Mouse (Mus musculus) liver, embryonic 14.5 days (tissue): Measurements from ENCODE around the gene Prkaca. TPM values are rescaled to one million over a fixed set of nuclear protein-coding genes. Genes with fewer than 3 reads are reported as not detected.

Experiments used
- ATAC-seq: fragments of 200-750 bp; cut with Nextera tagmentation; 2 replicates; pipeline ENCODE4 v1.8.0; 2017; ENCODE audit warnings: moderate number of reproducible peaks, mild to moderate bottlenecking, moderate library complexity; ENCODE audit not compliant: insufficient read depth
- DNase-seq, 3 experiments: peaks; one replicate each; pipeline ENCODE4 v3.0.0-alpha.2; 2012 to 2013; ENCODE audit warnings: low read depth in 3 of 3, low spot score in 3 of 3
- H3K27ac ChIP-seq: fragments of 300-500 bp; sonication (generic); 2 replicates; pipeline ENCODE4 v1.5.1; 2014; ENCODE audit warnings: moderate library complexity, mild to moderate bottlenecking, control low read depth, inconsistent platforms
- H3K27me3 ChIP-seq: fragments of 300-500 bp; sonication (generic); 2 replicates; pipeline ENCODE4 v1.6.1; 2014; ENCODE audit warnings: mild to moderate bottlenecking, low read length, moderate library complexity; ENCODE audit not compliant: control insufficient read depth, insufficient read depth
- H3K36me3 ChIP-seq: fragments of 300-500 bp; sonication (generic); replicated peaks from 2 replicates; pipeline ENCODE4 v1.6.1; 2014; ENCODE audit warnings: low read depth; ENCODE audit not compliant: control insufficient read depth, insufficient read depth
- H3K4me1 ChIP-seq, 2 experiments: fragments of 200-500 bp in 1 of 2; fragments of 300-500 bp in 1 of 2; sonication (generic) in 1 of 2; replicated peaks; 2 replicates each; pipeline ENCODE4 v1.6.1; 2012 to 2014; ENCODE audit warnings: antibody characterized with exemption in 1 of 2, inconsistent platforms in 1 of 2, low read length in 1 of 2; ENCODE audit not compliant: control insufficient read depth in 2 of 2, insufficient read depth in 2 of 2
- H3K4me2 ChIP-seq: fragments of 300-500 bp; sonication (generic); 2 replicates; pipeline ENCODE4 v1.6.1; 2014; ENCODE audit warnings: low read depth, mild to moderate bottlenecking, control low read depth, moderate library complexity
- H3K4me3 ChIP-seq, 2 experiments: fragments of 200-500 bp in 1 of 2; fragments of 300-500 bp in 1 of 2; sonication (generic) in 1 of 2; 2 replicates each; pipeline ENCODE4 v1.5.1; 2012 to 2014; ENCODE audit warnings: low read depth in 2 of 2, low read length in 2 of 2, mild to moderate bottlenecking in 2 of 2, control low read depth in 1 of 2, inconsistent platforms in 1 of 2, moderate library complexity in 1 of 2; ENCODE audit not compliant: insufficient read depth in 1 of 2
- H3K9ac ChIP-seq: fragments of 300-500 bp; sonication (generic); replicated peaks from 2 replicates; pipeline ENCODE4 v1.6.1; 2014; ENCODE audit warnings: mild to moderate bottlenecking, control low read depth, moderate library complexity
- H3K9me3 ChIP-seq: fragments of 300-500 bp; sonication (generic); 2 replicates; pipeline ENCODE4 v1.6.1; 2016; ENCODE audit warnings: low read length, mixed read lengths; ENCODE audit not compliant: control insufficient read depth
- CTCF ChIP-seq: IDR thresholded peaks from 2 replicates; pipeline ENCODE4 v1.5.1; 2016; ENCODE audit warnings: antibody characterized with exemption, low read depth, control low read depth
- EP300 ChIP-seq: IDR thresholded peaks from 2 replicates; pipeline ENCODE4 v1.6.1; 2016; ENCODE audit warnings: antibody characterized with exemption, low read depth
- whole genome bisulfite sequencing: fragments of 180-500 bp; shearing (Covaris S2); extraction: QIAGEN DNeasy Blood & Tissue Kit; methylation state at CpG from one replicate; pipeline ENCODE4 v1.1.7; 2014; ENCODE audit not compliant: insufficient replicate concordance; 5-methylcytosine and 5-hydroxymethylcytosine counted together
- polyA plus RNA-seq, 2 experiments: library from polyadenylated mRNA; depleted of rRNA in 1 of 2; stranded (reverse) in 1 of 2; unstranded in 1 of 2; fragments of >200 nt; fragmentation: Nextera tagmentation in 1 of 2; extraction: Ambion mirVana in 1 of 2; gene quantifications; 2 replicates each; pipeline versions ENCODE4 v1.2.1 to v1.2.3; 2012 to 2014

Prkaca gene
- polyA plus RNA-seq, 2 experiments, result 24.8 to 30.6 TPM

DNA sequence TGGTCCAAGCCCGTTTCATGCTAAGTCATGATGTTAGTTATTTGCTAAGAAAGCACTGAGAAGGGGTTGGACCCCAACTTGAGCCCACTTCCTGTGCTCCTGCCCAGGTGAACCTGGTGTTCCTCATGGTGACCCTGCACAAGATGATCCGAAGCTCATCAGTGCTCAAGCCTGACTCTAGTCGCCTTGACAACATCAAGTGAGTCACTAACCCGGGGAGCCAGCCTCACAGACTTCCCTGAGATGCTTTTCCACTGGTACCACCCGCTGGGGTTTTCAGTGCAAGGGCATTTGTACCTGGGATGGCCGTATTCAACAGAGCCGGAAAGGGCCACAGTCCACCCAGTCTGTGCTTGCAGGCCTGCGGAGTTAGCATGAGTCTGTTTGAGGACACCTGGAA is 37.4 kb upstream of the Prkaca start:
- no peak for DNase-seq
- H3K27me3 ChIP-seq, result no peaks in the 10 kb centered on the region
- no peaks in the 10 kb centered on the region for H3K4me1 ChIP-seq
- H3K36me3 ChIP-seq, result no peaks in the 10 kb centered on the region
- H3K9me3 ChIP-seq, result no peaks in the 10 kb centered on the region
- no peak for TF ChIP-seq EP300
- no peak for TF ChIP-seq CTCF
- H3K9ac ChIP-seq, result no peak overlapping the region
- H3K27ac ChIP-seq, result no peak overlapping the region
- H3K4me3 ChIP-seq, result no peak overlapping the region
- 71% methylated on average over 8 of the region's 8 CpGs for WGBS
- no peak overlapping the region for H3K4me2 ChIP-seq
- no peak for ATAC-seq

DNA sequence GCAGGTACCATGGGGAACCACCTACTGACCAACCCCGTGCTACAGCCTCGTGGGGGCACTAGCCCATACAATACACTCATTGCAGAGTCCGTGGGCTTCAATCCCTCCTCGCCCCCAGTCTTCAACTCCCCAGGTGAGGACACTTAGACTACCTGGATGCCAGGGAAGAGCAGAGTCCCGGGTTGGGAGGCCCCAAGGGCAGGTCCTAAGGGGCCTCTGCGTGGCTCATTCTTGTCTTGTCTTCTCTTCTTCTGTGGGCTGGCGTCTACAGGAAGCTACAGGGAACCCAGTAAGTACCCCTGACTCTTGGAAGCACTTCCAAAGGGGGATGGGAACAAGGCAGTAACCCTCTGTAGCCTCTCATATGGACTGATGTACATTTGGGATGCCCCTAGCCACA is 35.1 kb upstream of the Prkaca start:
- H3K36me3 ChIP-seq, result no peaks in the 10 kb centered on the region
- no peaks in the 10 kb centered on the region for H3K9me3 ChIP-seq
- WGBS, result 75% methylated on average over 7 of the region's 7 CpGs
- no peak overlapping the region for H3K4me2 ChIP-seq
- no peak overlapping the region for H3K9ac ChIP-seq
- no peaks in the 10 kb centered on the region for H3K4me1 ChIP-seq
- H3K27ac ChIP-seq, result no peak overlapping the region
- no peaks in the 10 kb centered on the region for H3K27me3 ChIP-seq
- ATAC-seq (no peak), DNase-seq (no peak)
- TF ChIP-seq EP300, result no peak
- TF ChIP-seq CTCF, result no peak
- H3K4me3 ChIP-seq, result no peak overlapping the region

DNA sequence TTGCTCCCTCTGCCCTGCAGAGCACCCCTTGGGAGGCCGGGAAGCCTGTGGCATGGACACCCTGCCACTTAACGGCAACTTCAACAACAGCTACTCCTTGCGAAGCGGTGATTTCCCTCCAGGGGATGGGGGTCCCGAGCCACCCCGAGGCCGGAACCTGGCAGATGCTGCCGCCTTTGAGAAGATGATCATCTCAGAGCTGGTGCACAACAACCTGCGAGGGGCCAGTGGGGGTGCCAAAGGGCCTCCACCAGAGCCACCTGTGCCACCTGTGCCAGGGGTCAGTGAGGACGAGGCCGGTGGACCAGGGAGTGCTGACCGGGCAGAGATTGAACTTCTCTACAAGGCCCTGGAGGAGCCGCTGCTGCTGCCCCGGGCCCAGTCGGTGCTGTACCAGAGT is 34.5 kb upstream of the Prkaca start:
- Histone ChIP-seq H3K4me1 (no peaks in the 10 kb centered on the region), H3K27ac (no peak overlapping the region), H3K9me3 (no peaks in the 10 kb centered on the region), H3K4me3 (no peak overlapping the region), H3K27me3 (no peaks in the 10 kb centered on the region), H3K4me2 (no peak overlapping the region), H3K36me3 (no peaks in the 10 kb centered on the region), H3K9ac (no peak overlapping the region)
- WGBS, result 87% methylated on average over 15 of the region's 15 CpGs
- TF ChIP-seq CTCF, result no peak
- TF ChIP-seq EP300, result no peak
- ATAC-seq (no peak), DNase-seq (no peak)

DNA sequence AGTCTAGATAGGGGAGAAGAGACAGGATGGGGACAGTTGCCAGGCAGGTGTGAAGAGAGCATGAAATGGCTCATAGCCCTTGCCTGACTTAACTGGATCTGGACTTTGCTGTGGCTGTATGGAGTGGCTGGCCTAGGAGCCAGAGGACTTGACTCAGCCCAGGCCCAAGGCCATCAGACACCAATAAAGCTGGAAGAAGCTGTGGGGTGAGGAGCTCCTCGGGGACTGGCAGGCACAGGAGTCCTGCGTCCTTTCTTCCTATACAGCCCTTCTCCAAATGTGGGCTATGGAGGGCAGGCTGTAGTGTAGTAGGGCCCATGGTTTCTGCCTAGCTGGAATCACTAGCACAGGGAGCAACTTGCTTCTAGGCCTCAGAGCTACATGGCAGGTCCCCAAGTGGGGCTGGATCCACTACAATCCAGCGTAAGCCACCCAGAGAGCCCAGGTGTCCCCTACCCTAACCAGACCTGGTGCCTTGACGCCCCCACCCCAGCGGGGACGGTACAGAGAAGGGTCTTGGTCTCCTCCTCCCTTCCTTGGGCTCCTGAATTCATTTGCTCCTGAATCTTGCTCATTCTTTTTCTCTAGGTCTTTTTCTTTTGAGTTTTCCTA is 31.6 kb upstream of the Prkaca start:
- H3K27me3 ChIP-seq, result no peaks in the 10 kb centered on the region
- no peaks in the 10 kb centered on the region for H3K9me3 ChIP-seq
- TF ChIP-seq CTCF (no peak), EP300 (no peak)
- H3K4me2 ChIP-seq, result no peak overlapping the region
- no peak overlapping the region for H3K4me3 ChIP-seq
- no peaks in the 10 kb centered on the region for H3K36me3 ChIP-seq
- no peak for ATAC-seq
- H3K27ac ChIP-seq, result no peak overlapping the region
- DNase-seq, result no peak
- WGBS, result 56% methylated on average over 6 of the region's 6 CpGs
- H3K9ac ChIP-seq, result no peak overlapping the region
- H3K4me1 ChIP-seq, result no peaks in the 10 kb centered on the region

DNA sequence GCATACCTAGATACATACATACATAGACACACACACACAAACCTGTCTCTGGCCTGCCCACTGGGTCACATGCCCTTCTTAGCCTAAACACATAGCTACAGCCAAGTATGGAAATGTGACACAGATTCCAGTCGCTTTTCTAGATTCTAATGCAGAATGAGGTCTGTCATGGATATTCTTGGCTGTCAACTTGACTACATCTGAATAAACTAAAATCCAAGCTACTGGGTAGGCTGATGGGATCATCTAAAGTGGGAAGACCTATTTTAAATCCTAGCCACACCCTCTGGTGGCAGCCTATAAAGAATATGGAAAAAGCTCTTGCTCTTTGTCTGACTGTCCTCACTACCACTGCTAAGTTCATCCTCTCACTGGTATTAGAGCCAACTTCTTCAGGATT is 30.3 kb upstream of the Prkaca start:
- H3K27ac ChIP-seq, result no peak overlapping the region
- no peak overlapping the region for H3K4me3 ChIP-seq
- TF ChIP-seq EP300, result no peak
- TF ChIP-seq CTCF, result no peak
- no peak overlapping the region for H3K9ac ChIP-seq
- H3K4me1 ChIP-seq, result no peaks in the 10 kb centered on the region
- DNase-seq (no peak), ATAC-seq (no peak)
- 56% methylated on average over 1 of the region's 1 CpGs for WGBS
- H3K36me3 ChIP-seq, result no peaks in the 10 kb centered on the region
- no peaks in the 10 kb centered on the region for H3K27me3 ChIP-seq
- no peak overlapping the region for H3K4me2 ChIP-seq
- no peaks in the 10 kb centered on the region for H3K9me3 ChIP-seq
